Mouse (Mus musculus): ENCODE measurements around the gene Vkorc1.

Vkorc1 gene

DNA sequence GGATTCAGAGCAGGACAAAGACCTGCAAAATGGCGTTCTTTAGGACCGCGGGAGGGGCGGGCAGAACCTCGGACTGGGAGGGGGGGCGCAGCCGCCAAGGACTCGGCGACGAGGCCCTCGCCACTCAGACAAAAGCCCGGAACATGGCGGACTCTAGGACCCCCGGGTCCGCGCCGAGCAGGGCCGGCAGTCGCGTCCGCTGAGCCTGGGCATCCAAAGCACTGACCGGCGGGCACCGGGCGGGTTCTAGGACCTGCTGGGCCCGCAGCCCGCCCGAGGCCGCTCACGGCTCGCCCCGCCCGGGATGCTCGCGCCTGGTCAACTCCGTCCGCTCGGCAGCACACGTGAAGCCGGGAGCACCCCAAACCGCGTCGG, 19.8 kb downstream of the Vkorc1 start:
- DNase-seq, result peak; percentile 100

DNA sequence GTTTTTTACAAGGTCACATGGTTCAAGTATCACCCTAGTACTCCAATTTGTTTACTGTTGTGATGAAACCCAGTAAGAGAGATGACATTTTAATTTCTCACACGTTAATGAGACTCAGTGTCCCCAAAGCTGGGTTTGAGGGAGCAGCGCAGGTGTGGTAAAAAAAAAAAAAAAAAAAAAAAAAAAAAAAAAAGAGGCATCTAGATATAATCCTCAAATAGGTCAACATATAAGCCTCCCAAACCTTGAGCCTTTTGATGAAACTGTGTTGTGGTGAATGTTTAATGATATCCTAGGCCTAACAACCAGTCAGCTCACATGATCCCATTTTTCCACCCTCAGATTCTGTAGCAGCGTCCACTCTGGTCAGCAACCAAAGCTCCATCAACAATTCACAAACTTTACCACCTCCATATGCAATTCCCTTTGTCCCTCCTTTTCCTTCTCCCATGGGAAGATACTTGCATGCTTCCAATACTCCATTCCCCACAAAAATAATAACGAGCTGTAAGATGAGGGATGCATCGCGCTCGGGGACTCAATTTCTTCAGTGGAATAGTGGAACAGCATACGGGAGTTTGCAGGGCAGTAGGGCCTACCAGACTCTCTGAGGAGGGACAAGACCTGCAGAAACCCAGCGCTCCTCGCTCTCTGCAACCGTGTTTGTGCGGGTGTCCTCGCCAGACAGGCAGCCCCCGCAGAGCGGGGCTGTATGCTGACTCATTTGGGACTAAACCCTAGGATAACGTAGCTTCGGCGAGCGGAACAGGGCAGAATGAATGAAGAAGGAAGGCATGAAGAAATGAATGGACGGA, 20.4 kb downstream of the Vkorc1 start:
- DNase-seq, result no peak

DNA sequence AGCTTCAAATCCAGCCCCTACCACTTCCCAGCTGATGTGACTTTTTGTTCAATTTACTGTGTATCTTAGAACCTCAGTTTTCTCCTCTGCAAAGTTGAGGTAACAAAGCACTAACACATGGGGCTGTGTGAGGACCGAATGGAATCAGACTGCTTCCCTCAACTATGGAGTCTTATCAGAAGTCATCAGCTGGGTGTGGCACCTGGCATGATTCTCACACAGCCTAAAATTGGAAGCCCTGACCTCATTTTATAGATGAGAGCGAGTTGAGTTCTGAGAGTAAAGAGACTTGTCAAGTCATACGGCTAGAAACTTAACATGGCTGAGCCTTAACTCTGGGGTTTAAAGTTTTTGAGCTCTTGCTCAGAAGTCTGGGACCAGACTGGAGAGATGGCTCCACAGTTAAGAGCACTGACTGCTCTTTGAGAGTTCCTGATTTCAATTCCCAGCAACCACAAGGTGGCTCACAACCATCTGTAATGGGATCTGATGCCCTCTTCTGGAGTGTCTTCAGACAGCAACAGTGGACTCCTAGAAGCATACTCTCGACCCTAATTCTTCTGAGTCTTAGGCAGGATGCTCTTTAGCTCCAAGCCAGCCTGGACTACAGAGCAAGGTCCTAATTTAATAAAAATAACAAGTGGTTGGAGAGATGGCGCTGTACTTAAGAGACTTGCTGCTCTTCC, 25.1 kb downstream of the Vkorc1 start:
- DNase-seq, result no peak

DNA sequence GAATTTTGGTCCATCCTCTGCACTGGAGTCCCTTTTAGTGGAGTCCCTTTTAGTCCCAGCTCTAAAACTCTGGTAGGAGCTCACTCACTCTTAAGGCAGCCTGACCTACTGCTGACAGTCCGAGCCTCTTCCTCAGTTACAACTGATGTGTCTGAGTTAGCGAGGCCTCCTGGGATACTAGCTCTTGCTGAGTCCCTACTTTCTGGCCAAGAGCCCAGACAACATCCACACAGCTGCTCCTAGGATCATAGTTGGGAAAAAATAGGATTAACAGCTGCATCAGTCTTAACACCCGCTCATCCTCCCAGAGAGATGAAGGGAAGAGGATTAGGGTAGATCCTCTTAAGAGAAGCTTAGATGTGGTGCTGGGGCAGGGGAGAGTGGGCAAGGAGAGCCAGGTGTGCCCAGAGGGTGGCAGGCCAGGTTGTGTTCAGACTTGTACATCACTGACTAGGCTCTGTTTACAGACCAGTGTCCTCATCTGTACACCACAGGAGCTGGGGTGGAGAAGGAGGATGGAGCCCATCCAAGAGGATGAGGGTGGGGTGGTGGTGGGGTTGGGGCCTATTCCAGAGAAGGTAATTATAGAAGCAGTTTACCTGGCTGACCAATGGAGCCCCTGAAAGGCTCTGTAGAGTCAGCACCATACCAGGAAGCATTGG, 26.1 kb downstream of the Vkorc1 start:
- DNase-seq, result no peak

DNA sequence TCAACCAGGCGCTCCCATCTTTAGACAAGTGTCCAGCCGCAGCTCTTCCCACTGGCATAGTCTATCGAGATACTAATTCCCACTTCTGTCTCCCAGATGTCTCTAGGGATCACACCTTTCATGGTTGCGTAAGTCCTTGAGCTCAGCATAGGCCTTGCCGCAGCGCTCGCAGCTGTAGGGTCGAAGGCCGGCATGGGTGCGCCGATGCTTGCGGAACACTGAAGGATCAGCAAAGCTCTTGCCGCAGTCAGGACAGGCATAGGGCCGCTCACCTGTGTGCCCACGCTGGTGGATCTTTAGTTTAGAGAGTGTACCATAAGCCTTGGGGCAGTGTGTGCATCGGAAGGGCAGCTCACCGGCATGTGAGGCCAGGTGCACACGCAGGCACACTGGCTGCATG, 27.8 kb downstream of the Vkorc1 start:
- no peak for DNase-seq

DNA sequence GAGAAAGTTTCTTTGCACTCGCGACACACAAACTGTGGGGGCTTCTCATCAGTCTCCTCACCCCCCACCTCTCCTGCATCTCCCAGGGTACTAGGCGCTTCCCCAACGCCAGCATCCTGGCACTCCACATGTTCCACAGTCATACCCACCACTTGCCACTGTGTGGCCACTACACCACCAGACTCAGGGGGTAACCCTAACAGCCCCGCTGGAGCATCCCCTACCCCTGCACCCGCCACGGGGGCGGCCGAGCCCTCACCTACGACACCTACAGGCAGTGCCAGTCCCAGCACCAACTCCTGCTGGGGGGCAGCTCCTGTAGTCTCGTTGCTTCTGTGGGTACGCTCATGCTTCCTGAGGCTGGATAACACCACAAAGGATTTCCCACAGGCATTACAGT, 29.0 kb downstream of the Vkorc1 start:
- DNase-seq, result no peak

DNA sequence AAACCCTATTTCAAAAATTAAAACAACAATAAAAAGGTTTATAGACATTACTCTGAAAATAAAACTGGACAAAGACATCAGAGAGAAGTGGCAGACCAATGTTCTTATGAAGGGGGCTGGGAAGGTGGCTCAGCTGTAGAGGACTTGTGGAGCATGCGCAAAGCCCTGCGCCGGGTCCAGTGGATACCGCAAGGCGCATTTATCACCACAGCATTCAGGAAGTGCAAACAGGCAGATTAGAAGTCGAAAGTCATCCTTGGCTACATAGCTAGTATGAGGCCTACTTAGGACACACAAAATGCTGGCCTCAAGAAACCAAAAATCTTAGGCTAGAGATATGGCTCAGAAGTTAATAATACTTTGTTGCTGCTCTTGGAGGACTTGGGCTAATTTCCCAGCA, 37.2 kb downstream of the Vkorc1 start:
- no peak for DNase-seq

DNA sequence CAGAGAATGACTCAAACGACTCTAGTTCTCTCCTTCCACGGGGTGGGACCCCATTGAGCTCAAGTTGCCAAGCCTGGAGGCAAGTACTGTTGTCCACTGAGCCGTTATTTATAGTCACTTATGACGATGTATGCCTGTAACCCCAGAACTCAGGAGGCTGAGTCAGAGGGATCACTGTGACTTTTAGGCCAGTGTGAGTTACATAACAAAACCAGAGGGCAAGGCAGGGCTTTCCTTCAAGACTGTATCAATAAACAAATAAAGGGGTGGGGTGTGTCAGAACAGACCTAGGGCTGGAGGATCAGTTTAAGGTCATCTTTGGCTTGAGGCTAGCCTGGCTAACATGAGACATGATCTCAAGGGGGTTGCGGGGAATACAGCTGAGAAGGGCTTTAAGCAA, 44.5 kb downstream of the Vkorc1 start:
- no peak for DNase-seq

DNA sequence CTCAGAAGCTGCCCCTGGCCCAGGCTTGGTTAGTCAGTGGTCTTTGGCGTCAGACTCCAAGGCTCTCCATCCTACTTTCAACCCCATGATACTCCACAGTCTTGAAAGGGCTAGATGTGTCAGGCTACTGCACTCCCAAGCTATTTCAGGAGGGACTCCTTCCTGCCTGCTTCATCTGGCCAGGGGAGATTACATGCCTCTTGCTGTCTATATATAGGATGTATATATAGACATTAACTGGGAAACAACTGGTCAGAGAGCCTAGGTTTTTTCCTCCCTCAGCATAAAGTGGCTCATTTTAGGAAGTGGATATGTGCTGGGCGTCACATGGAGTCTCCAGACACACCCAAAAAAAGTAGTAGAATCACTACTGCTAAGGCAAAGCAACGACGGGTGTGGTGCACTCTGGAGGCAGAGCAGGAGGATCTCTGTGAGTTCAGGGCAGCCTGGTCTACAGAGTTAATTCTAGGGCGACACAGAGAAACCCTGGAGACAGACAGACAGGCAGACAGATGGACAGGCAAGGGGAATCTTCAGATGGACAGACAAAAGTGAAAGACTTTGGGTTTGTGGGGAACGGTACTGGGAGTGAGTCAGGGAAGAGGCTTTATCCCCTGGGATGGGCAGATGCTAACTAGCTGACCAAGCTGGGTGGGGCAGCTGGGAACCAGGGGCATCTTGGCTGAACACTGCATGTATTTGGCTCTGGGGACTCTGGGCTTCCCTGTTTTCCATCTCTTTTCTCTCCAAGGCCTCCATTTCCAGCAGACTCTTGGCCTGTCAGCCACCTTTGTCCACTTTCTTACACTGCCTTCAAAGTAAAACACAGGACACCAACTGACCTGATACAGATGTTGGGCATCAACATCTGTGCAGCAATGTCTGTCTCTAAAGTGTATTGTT, 45.2 kb downstream of the Vkorc1 start:
- no peak for DNase-seq

Measured in cerebellum, postnatal 25 days (tissue).